Mouse (Mus musculus): ENCODE data around the gene Sipa1l1. TPM values are rescaled to one million over a fixed set of nuclear protein-coding genes. Genes with fewer than 3 reads are reported as not detected.

Gene Sipa1l1
- polyA plus RNA-seq, 1 experiment from 2014 or later, result 16.9 TPM

DNA sequence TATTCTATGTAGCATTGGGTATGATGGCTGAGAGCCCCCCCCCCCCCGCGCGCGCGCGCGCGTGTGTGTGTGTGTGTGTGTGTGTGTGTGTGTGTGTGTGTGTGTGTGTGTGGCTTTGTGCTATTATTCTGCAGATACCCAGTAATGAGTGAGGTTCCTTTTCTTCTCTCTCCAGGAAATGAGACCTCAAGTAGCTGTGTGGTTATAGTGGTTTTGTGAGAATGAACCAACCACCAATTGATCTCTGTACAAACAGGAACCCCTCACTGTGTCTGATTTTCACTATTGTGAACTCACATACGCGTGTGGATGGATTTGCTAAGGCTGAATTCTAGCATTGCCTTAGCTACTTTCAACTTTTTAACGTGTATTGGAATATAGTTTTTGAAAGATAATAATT is 181.0 kb downstream of the Sipa1l1 start:
- Histone ChIP-seq H3K4me1 (replicated peaks) (peaks cover 23% of the 10 kb centered on the region), H3K4me3 (no peak overlapping the region), H3K9me3 (replicated peaks) (no peaks in the 10 kb centered on the region), H3K36me3 (no peaks in the 10 kb centered on the region), H3K27ac (no peak overlapping the region), H3K9ac (no peak overlapping the region), H3K4me2 (no peak overlapping the region), H3K27me3 (no peaks in the 10 kb centered on the region)
- WGBS, result 82% methylated on average over 5 of the region's 11 CpGs
- no peak for ATAC-seq (replicated peaks; ENCODE audit: insufficient number of reproducible peaks, insufficient read depth, low FRiP score, low read depth)

DNA sequence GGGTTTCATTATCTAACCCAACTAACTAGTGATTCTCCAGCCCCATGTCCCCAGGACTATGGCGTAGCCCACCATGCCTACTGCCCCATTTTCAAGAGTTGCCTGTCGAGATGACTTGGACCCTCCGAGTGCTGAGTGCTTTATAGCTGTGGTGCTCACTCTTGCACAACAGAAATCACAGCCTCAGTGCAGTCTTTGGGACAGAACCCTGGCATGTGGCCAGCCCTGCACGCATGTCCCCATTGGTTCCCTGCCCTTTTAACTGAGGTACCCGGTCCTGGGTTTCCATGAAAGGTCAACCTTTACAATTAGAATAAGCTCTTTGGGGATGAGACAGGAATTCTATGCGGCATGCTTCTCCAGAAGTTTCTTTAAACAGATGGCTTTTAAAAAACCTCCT is 181.8 kb downstream of the Sipa1l1 start:
- no peak overlapping the region for H3K9ac ChIP-seq
- no peak overlapping the region for H3K4me3 ChIP-seq
- H3K4me1 ChIP-seq (replicated peaks), result peaks cover 28% of the 10 kb centered on the region
- no peak overlapping the region for H3K27ac ChIP-seq
- H3K27me3 ChIP-seq, result no peaks in the 10 kb centered on the region
- WGBS, result 62% methylated on average over 6 of the region's 6 CpGs
- no peaks in the 10 kb centered on the region for H3K36me3 ChIP-seq
- no peak for ATAC-seq (replicated peaks; ENCODE audit: insufficient number of reproducible peaks, insufficient read depth, low FRiP score, low read depth)
- H3K4me2 ChIP-seq, result no peak overlapping the region
- H3K9me3 ChIP-seq (replicated peaks), result no peaks in the 10 kb centered on the region

- H3K4me1 ChIP-seq (replicated peaks), result peaks cover 40% of the 10 kb centered on the region
Observed at GRCm38 (mm10) chr12:82353660-82354059, 184.5 kb downstream of the Sipa1l1 start.

GRCm38 (mm10) chr12:82355419-82356149 is 186.5 kb downstream of the Sipa1l1 start:
- H3K4me1 ChIP-seq (replicated peaks), result peaks cover 36% of the 10 kb centered on the region
- peak overlapping the region; percentile 77 for H3K27ac ChIP-seq
- no peaks in the 10 kb centered on the region for H3K9me3 ChIP-seq (replicated peaks)
- H3K4me2 ChIP-seq, result peak overlapping the region; percentile 36
- H3K27me3 ChIP-seq, result no peaks in the 10 kb centered on the region
- no peak overlapping the region for H3K9ac ChIP-seq
- 36% methylated on average over 10 of the region's 10 CpGs for WGBS
- ATAC-seq (replicated peaks; ENCODE audit: insufficient number of reproducible peaks, insufficient read depth, low FRiP score, low read depth), result peak; percentile 66; the same call in 1 of the 2 replicates
- no peak overlapping the region for H3K4me3 ChIP-seq
- H3K36me3 ChIP-seq, result peaks cover 8% of the 10 kb centered on the region; the same call in 1 of the 2 replicates

More at GRCm38 (mm10) chr12:82353660-82354059, 184.5 kb downstream of the Sipa1l1 start:
- Histone ChIP-seq H3K9me3 (replicated peaks) (no peaks in the 10 kb centered on the region), H3K27me3 (no peaks in the 10 kb centered on the region), H3K4me2 (no peak overlapping the region), H3K27ac (no peak overlapping the region), H3K4me3 (no peak overlapping the region), H3K9ac (no peak overlapping the region), H3K36me3 (peaks cover 6% of the 10 kb centered on the region; the same call in 1 of the 2 replicates)
- no peak for ATAC-seq (replicated peaks; ENCODE audit: insufficient number of reproducible peaks, insufficient read depth, low FRiP score, low read depth)
- 71% methylated on average over 2 of the region's 2 CpGs for WGBS

GRCm38 (mm10) chr12:82356476-82356875 is 187.4 kb downstream of the Sipa1l1 start:
- Histone ChIP-seq H3K27me3 (no peaks in the 10 kb centered on the region), H3K4me2 (no peak overlapping the region), H3K9ac (no peak overlapping the region), H3K4me3 (no peak overlapping the region), H3K9me3 (replicated peaks) (no peaks in the 10 kb centered on the region), H3K36me3 (peaks cover 8% of the 10 kb centered on the region; the same call in 1 of the 2 replicates), H3K4me1 (replicated peaks) (peaks cover 28% of the 10 kb centered on the region), H3K27ac (0 out of 2 replicates have a peak overlapping the region, but pooled peaks have one; percentile 16)
- WGBS, result 18% methylated on average over 2 of the region's 2 CpGs
- no peak for ATAC-seq (replicated peaks; ENCODE audit: insufficient number of reproducible peaks, insufficient read depth, low FRiP score, low read depth)

GRCm38 (mm10) chr12:82357431-82357830 is 188.3 kb downstream of the Sipa1l1 start:
- H3K4me2 ChIP-seq, result no peak overlapping the region
- no peaks in the 10 kb centered on the region for H3K9me3 ChIP-seq (replicated peaks)
- peaks cover 8% of the 10 kb centered on the region; the same call in 1 of the 2 replicates for H3K36me3 ChIP-seq
- no peaks in the 10 kb centered on the region for H3K27me3 ChIP-seq
- no peak overlapping the region for H3K9ac ChIP-seq
- no peak for ATAC-seq (replicated peaks; ENCODE audit: insufficient number of reproducible peaks, insufficient read depth, low FRiP score, low read depth)
- H3K27ac ChIP-seq, result no peak overlapping the region
- WGBS, result 78% methylated on average over 5 of the region's 5 CpGs
- H3K4me1 ChIP-seq (replicated peaks), result peaks cover 26% of the 10 kb centered on the region
- H3K4me3 ChIP-seq, result no peak overlapping the region

DNA sequence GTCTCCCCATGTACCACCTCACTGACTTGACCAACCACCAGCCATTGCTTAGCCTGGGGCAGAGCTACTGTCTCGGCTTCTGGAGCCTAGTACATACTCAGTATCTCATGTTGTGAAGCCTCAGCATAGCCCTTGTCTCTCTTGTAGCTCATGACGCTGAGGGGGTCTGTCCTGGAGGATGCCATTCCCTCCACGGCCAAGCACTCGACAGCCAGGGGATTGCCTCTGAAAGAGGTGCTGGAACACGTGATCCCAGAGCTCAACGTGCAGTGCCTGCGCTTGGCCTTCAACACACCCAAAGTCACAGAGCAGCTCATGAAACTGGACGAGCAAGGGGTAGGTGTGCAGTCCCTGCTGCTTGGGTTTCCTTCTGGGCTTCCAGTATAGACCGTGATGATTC is 193.7 kb downstream of the Sipa1l1 start:
- Histone ChIP-seq H3K4me2 (no peak overlapping the region), H3K27me3 (no peaks in the 10 kb centered on the region), H3K36me3 (0 out of 2 replicates have a peak, but pooled peaks cover 3% of the 10 kb centered on the region), H3K9me3 (replicated peaks) (no peaks in the 10 kb centered on the region), H3K27ac (no peak overlapping the region), H3K4me1 (replicated peaks) (peaks cover 7% of the 10 kb centered on the region), H3K4me3 (no peak overlapping the region), H3K9ac (no peak overlapping the region)
- ATAC-seq (replicated peaks; ENCODE audit: insufficient number of reproducible peaks, insufficient read depth, low FRiP score, low read depth), result no peak
- WGBS, result 72% methylated on average over 9 of the region's 9 CpGs

- WGBS, result 89% methylated on average over 7 of the region's 7 CpGs
- Histone ChIP-seq H3K27me3 (no peaks in the 10 kb centered on the region), H3K36me3 (no peaks in the 10 kb centered on the region), H3K9ac (no peak overlapping the region), H3K9me3 (replicated peaks) (no peaks in the 10 kb centered on the region), H3K4me3 (no peak overlapping the region), H3K27ac (no peak overlapping the region), H3K4me2 (no peak overlapping the region), H3K4me1 (replicated peaks) (peaks cover 7% of the 10 kb centered on the region)
- ATAC-seq (replicated peaks; ENCODE audit: insufficient number of reproducible peaks, insufficient read depth, low FRiP score, low read depth), result no peak
Observed at GRCm38 (mm10) chr12:82364186-82364585, 195.1 kb downstream of the Sipa1l1 start.

DNA sequence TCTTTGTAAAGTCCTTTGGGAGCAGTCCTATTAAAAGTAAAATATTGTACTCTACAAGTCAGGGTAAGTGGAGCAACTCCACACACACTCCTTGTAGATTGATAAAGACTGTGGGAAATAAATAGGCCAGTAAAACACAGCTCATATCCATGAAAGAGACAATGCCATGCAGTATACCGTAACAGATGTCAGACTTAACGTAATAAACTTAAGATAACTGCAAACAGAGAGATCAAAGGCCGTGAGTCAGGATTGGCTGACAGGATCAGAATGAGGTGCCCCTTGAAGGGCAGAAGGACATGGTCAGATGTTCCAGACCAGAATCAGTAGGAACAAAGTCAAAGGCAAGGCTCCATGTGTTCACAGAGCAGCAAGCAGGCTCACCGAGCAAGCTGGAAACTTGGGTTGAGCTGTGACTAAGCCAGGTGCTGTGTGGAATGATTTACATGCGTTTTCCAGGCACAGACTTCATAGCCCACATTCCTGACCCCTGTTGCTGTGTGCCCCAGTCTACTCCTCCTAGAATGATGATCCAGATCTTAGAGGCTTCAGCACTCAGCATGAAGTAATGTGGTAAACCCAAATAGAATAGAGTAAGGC is 196.3 kb downstream of the Sipa1l1 start:
- Histone ChIP-seq H3K4me3 (no peak overlapping the region), H3K9me3 (replicated peaks) (no peaks in the 10 kb centered on the region), H3K4me2 (no peak overlapping the region), H3K9ac (no peak overlapping the region), H3K36me3 (no peaks in the 10 kb centered on the region), H3K27ac (peak overlapping the region; percentile 36; the same call in 1 of the 2 replicates), H3K4me1 (replicated peaks) (peaks cover 7% of the 10 kb centered on the region), H3K27me3 (no peaks in the 10 kb centered on the region)
- 31% methylated on average over 5 of the region's 5 CpGs for WGBS
- no peak for ATAC-seq (replicated peaks; ENCODE audit: insufficient number of reproducible peaks, insufficient read depth, low FRiP score, low read depth)

- H3K4me1 ChIP-seq (replicated peaks), result peaks cover 7% of the 10 kb centered on the region
- H3K27me3 ChIP-seq, result no peaks in the 10 kb centered on the region
- ATAC-seq (replicated peaks; ENCODE audit: insufficient number of reproducible peaks, insufficient read depth, low FRiP score, low read depth), result no peak
- H3K4me2 ChIP-seq, result no peak overlapping the region
- H3K36me3 ChIP-seq, result no peaks in the 10 kb centered on the region
- 85% methylated on average over 6 of the region's 6 CpGs for WGBS
- no peak overlapping the region for H3K4me3 ChIP-seq
- H3K27ac ChIP-seq, result no peak overlapping the region
- no peaks in the 10 kb centered on the region for H3K9me3 ChIP-seq (replicated peaks)
- H3K9ac ChIP-seq, result no peak overlapping the region
Observed at GRCm38 (mm10) chr12:82366754-82367153, 197.6 kb downstream of the Sipa1l1 start.

GRCm38 (mm10) chr12:82367345-82367744 is 198.2 kb downstream of the Sipa1l1 start:
- WGBS, result 88% methylated on average over 2 of the region's 2 CpGs
- no peak for ATAC-seq (replicated peaks; ENCODE audit: insufficient number of reproducible peaks, insufficient read depth, low FRiP score, low read depth)
- peaks cover 7% of the 10 kb centered on the region for H3K4me1 ChIP-seq (replicated peaks)
- H3K27ac ChIP-seq, result no peak overlapping the region
- no peak overlapping the region for H3K4me3 ChIP-seq
- H3K4me2 ChIP-seq, result no peak overlapping the region
- 0 out of 2 replicates have a peak, but pooled peaks cover 1% of the 10 kb centered on the region for H3K36me3 ChIP-seq
- H3K27me3 ChIP-seq, result no peaks in the 10 kb centered on the region
- H3K9ac ChIP-seq, result no peak overlapping the region
- no peaks in the 10 kb centered on the region for H3K9me3 ChIP-seq (replicated peaks)

Data from heart, embryonic 15.5 days (tissue).